Mouse (Mus musculus) gastrocnemius, adult 8-10 months (tissue): ENCODE data around the gene Btla. TPM values are rescaled to one million over a fixed set of nuclear protein-coding genes. Genes with fewer than 3 reads are reported as not detected.

ENCODE experiments used
- DNase-seq, 2 experiments: peaks; one replicate each; pipeline ENCODE4 v3.0.0; 2022; ENCODE audit warnings: low spot score in 2 of 2
- total RNA-seq, 4 experiments: library from RNA; stranded (reverse); gene quantifications; 2 replicates each; pipeline ENCODE4 v1.2.4; 2022

The Btla gene
- total RNA-seq, 4 experiments from 2014 or later: 0.19 to 0.64 (median 0.36) TPM; not detected in 1

DNA sequence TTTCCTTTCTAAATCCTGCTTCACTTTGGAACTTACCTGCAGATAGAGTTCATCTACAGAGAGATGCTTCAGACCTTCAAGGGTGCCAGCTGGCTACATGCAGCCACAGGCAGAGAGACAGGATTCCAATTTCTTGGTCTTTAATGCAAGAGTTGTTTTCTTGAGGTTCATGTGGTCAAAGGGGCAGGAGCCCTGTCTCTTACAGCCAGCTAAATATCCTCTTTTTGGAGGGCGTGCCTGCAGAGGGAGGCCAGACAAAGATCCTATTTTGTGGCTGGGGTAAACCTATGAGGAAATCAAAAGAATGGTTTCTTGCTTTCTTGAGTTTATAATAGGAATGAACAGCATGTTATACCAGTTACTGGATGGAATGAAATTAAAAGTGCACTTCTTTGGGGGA is 33.5 kb downstream of the Btla start:
- no peak for DNase-seq

DNA sequence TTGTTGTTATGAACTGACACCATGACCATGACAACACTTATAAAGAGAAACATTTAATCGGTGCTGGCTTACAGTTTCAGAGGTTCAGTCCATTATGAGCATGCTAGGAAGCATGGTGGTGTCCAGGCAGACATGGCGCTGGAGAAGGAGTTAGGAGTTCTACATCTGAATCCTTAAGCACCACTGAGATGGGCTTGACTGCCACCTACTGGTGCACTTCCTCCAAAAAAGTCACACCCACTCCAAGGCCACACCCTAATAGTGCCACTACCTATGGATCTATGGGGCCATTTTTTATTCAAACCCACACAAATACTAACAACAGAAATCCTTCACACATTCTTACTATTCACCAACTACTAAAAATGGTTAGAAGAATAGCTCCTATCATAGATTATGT is 35.5 kb downstream of the Btla start:
- DNase-seq: no peak

DNA sequence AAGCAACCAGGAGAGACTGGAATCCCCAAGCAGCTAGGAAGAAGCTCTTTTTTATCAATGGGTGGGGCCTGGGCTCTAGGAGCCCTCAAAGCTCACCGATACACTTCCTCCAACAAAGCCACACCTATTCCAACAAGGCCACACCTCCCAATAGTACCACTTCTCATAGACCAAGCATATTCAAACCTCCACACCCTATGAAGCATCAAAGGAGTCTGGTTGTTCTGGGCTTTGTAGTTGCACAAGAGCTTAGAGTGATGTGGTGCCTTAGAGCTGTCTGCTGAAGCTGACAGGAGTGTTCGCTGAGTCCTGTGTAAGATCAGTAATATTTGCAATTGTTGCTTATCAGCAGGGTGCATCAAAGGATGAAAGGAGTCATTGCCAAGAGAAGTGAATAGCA is 37.2 kb downstream of the Btla start:
- DNase-seq: no peak

DNA sequence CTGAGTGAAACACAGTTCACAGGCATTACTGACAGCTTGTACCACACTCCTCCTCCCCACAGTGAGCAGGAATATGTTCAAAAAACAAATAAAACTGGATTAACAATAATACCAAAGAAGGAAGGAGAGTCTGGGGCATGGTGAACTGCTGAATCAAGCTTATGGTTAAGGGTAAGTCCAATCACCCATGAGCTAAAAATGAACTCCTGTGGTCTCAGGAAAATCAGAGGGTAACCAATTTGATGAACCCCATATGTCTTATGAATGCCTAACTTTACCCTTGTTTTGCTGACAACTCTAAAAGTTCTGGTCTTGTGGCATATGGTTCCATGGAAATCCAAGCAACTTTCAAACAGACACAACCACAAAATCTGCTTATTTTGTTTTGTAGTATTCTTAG is 37.9 kb downstream of the Btla start:
- no peak for DNase-seq

DNA sequence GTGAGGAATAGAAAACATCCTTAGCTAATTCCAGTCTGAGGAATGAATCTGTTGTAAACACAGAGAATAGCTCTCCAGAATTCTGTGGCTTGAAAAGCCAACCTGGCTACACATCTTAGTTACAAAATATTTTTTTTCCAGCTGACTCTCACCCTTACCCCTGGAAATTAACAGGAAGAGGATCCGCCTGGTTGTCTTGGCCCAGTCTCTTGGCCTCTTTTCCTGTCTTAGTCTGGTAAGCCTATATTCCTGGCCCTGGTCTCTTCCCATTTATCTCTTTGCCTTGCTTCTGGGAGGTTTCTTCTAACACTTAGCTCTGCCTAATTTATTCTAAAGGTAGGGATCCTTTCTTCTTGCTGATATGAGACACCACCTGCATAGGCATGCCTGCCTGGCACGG is 45.8 kb downstream of the Btla start:
- no peak for DNase-seq

DNA sequence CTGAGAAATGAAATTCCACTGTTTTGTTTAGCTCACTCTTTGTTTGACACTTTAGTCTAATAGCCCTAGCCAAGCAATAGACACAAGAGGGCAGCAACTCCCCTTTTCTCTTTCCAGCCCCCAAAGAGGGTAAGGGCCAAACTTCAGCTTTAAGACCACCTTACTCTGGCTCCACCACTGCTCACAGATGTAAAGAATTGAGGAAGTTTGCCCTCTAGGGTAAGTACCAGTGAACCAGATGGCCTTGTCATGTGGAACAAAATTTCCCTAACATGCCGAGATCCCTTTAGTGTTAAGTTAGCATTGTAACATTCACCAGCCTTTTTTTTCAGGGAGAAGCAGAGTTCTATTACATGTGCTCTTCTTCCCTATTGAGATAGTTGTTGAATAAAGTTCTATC is 59.0 kb downstream of the Btla start:
- DNase-seq: no peak

DNA sequence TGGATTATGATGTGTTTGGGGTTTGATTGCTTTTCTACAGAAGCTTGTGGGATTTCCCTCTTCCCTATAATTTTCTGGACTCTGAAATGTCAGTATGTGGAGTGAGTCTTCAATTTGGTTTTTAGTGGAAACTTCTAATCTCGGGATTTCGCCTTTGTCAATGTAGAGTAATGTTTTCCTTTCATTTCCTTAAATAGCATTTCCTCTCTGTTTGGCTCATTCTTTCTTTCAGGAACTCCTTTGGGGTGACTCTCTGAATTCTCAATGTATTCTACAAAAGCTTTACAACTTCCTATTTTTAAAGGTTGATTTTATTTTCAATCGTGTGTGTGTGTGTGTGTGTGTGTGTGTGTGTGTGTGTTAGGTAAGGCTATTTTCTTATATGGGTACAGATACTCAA is 73.7 kb downstream of the Btla start:
- no peak for DNase-seq

Other genes starting within 250 kb of the Btla start
- gene Ccdc80, start 130.9 kb upstream of the Btla start, total RNA-seq: 10 to 100 TPM in 3 of 4 experiments, 1 to 10 TPM in 1; 9.3 to 24.8 (median 12.4) TPM
- gene Slc35a5, start 65.6 kb upstream of the Btla start, total RNA-seq: 1 to 10 TPM; 4.0 to 5.5 (median 4.6) TPM
- 10 to 100 TPM; 20.5 to 23.3 (median 21.9) TPM for gene Atg3, start 65.5 kb upstream of the Btla start, total RNA-seq
- gene Cd200, start 184.7 kb downstream of the Btla start, total RNA-seq: 10 to 100 TPM; 10.7 to 28.3 (median 18.0) TPM